Mouse (Mus musculus) adipocyte (in vitro differentiated cells): ENCODE results near the gene Rrp15.

ENCODE experiments used
- DNase-seq: peaks from one replicate; pipeline ENCODE4 v3.0.0-alpha.2; 2016; ENCODE audit warnings: low spot score

Rrp15 gene

GRCm38 (mm10) chr1:186714215-186714614, 34.9 kb downstream of the Rrp15 start:
- DNase-seq, result no peak

GRCm38 (mm10) chr1:186712802-186713471, 36.2 kb downstream of the Rrp15 start:
- DNase-seq, result peak; percentile 76

GRCm38 (mm10) chr1:186705915-186706248, 43.3 kb downstream of the Rrp15 start, which contains the start of gene Tgfb2:
Gene Tgfb2 (minus strand): TSS chr1:186705989.
- no peak for DNase-seq

- DNase-seq, result peak; percentile 43
Measured at GRCm38 (mm10) chr1:186705203-186705914, 43.8 kb downstream of the Rrp15 start.

- DNase-seq, result no peak
Measured at GRCm38 (mm10) chr1:186703980-186704701, 45.0 kb downstream of the Rrp15 start.

GRCm38 (mm10) chr1:186703256-186703979, 45.7 kb downstream of the Rrp15 start:
- DNase-seq, result no peak

- DNase-seq, result no peak
Measured at GRCm38 (mm10) chr1:186702391-186703255, 46.5 kb downstream of the Rrp15 start.

GRCm38 (mm10) chr1:186701206-186701905, 47.8 kb downstream of the Rrp15 start:
- DNase-seq, result no peak

GRCm38 (mm10) chr1:186700496-186700895, 48.7 kb downstream of the Rrp15 start:
- no peak for DNase-seq

GRCm38 (mm10) chr1:186698583-186699338, 50.4 kb downstream of the Rrp15 start:
- DNase-seq, result no peak

- DNase-seq, result no peak
Measured at GRCm38 (mm10) chr1:186696231-186696630, 52.9 kb downstream of the Rrp15 start.

GRCm38 (mm10) chr1:186695361-186695760, 53.8 kb downstream of the Rrp15 start:
- no peak for DNase-seq

- no peak for DNase-seq
Measured at GRCm38 (mm10) chr1:186692370-186692769, 56.8 kb downstream of the Rrp15 start.

GRCm38 (mm10) chr1:186691708-186692107, 57.5 kb downstream of the Rrp15 start:
- no peak for DNase-seq

GRCm38 (mm10) chr1:186684041-186684440, 65.1 kb downstream of the Rrp15 start:
- no peak for DNase-seq

- peak; percentile 79 for DNase-seq
Measured at GRCm38 (mm10) chr1:186682606-186683005, 66.6 kb downstream of the Rrp15 start.

- DNase-seq, result no peak
Measured at GRCm38 (mm10) chr1:186677614-186678013, 71.5 kb downstream of the Rrp15 start.

GRCm38 (mm10) chr1:186676199-186676598, 73.0 kb downstream of the Rrp15 start:
- no peak for DNase-seq

- peak; percentile 25 for DNase-seq
Measured at GRCm38 (mm10) chr1:186675263-186675662, 73.9 kb downstream of the Rrp15 start.

- DNase-seq, result no peak
Measured at GRCm38 (mm10) chr1:186674621-186675020, 74.5 kb downstream of the Rrp15 start.
